In genomic region chr1:178468280-178468679, GRCm38 (mm10) we compare ENCODE assay signal across 10 mouse cellular contexts.
A peak's percentile ranks its signal among the peaks of the same experiment; 100 is the strongest.
DNase-seq lines count a peak whose midpoint lies in the region; ATAC-seq and TF ChIP-seq lines count a peak whose summit lies in the region.
"Had no signal": no experiment of that assay in that cellular context is flagged by ENCODE, and none has a peak within 500 bp of the region (broad histone marks: within the 10 kb centered on the region; RNA-seq: fewer than 3 reads in every experiment).

No protein-coding gene starts in this region.

- 4% methylated on average over 2 of the region's 2 CpGs for WGBS in cerebellum, adult 2 months
- 3% methylated on average over 2 of the region's 2 CpGs for WGBS in limb, embryonic 14.5 days

- H3K9ac ChIP-seq in limb, embryonic 14.5 days (ENCODE audit: low read depth, low read length, severe bottlenecking) = no peak overlapping the region
- H3K9ac ChIP-seq: embryonic facial prominence, embryonic 13.5 days had no signal

- H3K4me1 ChIP-seq in cerebellum, adult 2 months (ENCODE audit: control insufficient read depth, insufficient read depth, low read length) = peaks cover 2% of the 10 kb centered on the region; the same call in 1 of the 2 replicates
- H3K4me1 ChIP-seq in limb, embryonic 14.5 days (ENCODE audit: control insufficient read depth, insufficient read depth, low read length) = peaks cover 3% of the 10 kb centered on the region; the same call in 1 of the 2 replicates
- H3K4me1 ChIP-seq: embryonic facial prominence, embryonic 13.5 days had no signal

- no peaks in the 10 kb centered on the region for H3K27me3 ChIP-seq in cerebellum, adult 2 months (ENCODE audit: control insufficient read depth, insufficient read depth, low read length)
- no peaks in the 10 kb centered on the region for H3K27me3 ChIP-seq in Patski
- H3K27me3 ChIP-seq in limb, embryonic 14.5 days (ENCODE audit: control insufficient read depth, insufficient read depth, low read length) = no peaks in the 10 kb centered on the region
- H3K27me3 ChIP-seq: embryonic facial prominence, embryonic 13.5 days had no signal

- no peak overlapping the region for H3K4me3 ChIP-seq in cerebellum, adult 2 months (replicated peaks; ENCODE audit: insufficient read depth, low read depth, low read length)
- no peak overlapping the region for H3K4me3 ChIP-seq in limb, embryonic 14.5 days (replicated peaks; ENCODE audit: low read length)
- H3K4me3 ChIP-seq: embryonic facial prominence, embryonic 13.5 days had no signal

- H3K36me3 ChIP-seq in limb, embryonic 14.5 days (ENCODE audit: control insufficient read depth, insufficient read depth, low read length) = no peaks in the 10 kb centered on the region
- H3K36me3 ChIP-seq: embryonic facial prominence, embryonic 13.5 days had no signal

- no peak overlapping the region for H3K27ac ChIP-seq in cerebellum, adult 2 months (ENCODE audit: insufficient read depth, low read length)
- no peak overlapping the region for H3K27ac ChIP-seq in limb, embryonic 14.5 days (replicated peaks; ENCODE audit: low read depth, low read length)
- H3K27ac ChIP-seq: embryonic facial prominence, embryonic 13.5 days had no signal

- ATAC-seq in Patski = no peak
- no peak for ATAC-seq in limb, embryonic 14.5 days (ENCODE audit: low FRiP score, low read depth)

- in situ Hi-C loops in Patski (cut with MboI; ENCODE audit: low pct_unique_long_range_greater_than_20kb) = loop anchor here (5.0 to 25.0 kb wide), 5 partner anchors 183 to 1009 kb away; partner anchors contain the start of gene Catspere2

- POLR2A ChIA-PET in Patski (lab: Charles Lee) = no interaction called here

- CTCF ChIA-PET in Patski (lab: Charles Lee) = no interaction called here

- TF ChIP-seq POLR2A in cerebellum, adult 2 months (IDR thresholded peaks at IDR 0.05; ENCODE audit: borderline replicate concordance, insufficient read depth, low read length) = no peak
- TF ChIP-seq POLR2A in limb, embryonic 14.5 days (IDR thresholded peaks at IDR 0.05; ENCODE audit: borderline replicate concordance, extremely low read depth, insufficient read depth, insufficient read length) = no peak

- no peak for DNase-seq in cerebellum, adult 2 months
- no peak for DNase-seq in cerebellum, adult 11-12 months
- DNase-seq in left cerebral cortex, adult 11 months (ENCODE audit: low spot score) = peak; percentile 24
- no peak for DNase-seq in left cerebral cortex, adult 8-10 months (ENCODE audit: low spot score in 2 of 2)
- DNase-seq in Patski (ENCODE audit: low read depth, low spot score) = no peak
- DNase-seq in limb, embryonic 14.5 days (ENCODE audit: low spot score) = peak; percentile 66
- no peak for DNase-seq in urinary bladder, adult 18-20 months (ENCODE audit: low spot score in 2 of 2)
- no peak for DNase-seq in spleen, postnatal 10 days (ENCODE audit: low spot score in 2 of 2)
- DNase-seq: kidney, adult 8-10 months had no signal

- 0 out of 2 replicates have a peak, but pooled peaks have one; percentile 14 for TF ChIP-seq CTCF in cerebellum, adult 2 months (IDR thresholded peaks at IDR 0.05; ENCODE audit: borderline replicate concordance, insufficient read depth, low read depth, low read length)
- TF ChIP-seq CTCF in Patski (IDR thresholded peaks at IDR 0.05) = peak; percentile 64

- H3K4me2 ChIP-seq in limb, embryonic 14.5 days (replicated peaks; ENCODE audit: low read depth, low read length, severe bottlenecking) = no peak overlapping the region
- H3K4me2 ChIP-seq: embryonic facial prominence, embryonic 13.5 days had no signal

- no peaks in the 10 kb centered on the region for H3K9me3 ChIP-seq in limb, embryonic 14.5 days (ENCODE audit: control insufficient read depth, low read length)
- H3K9me3 ChIP-seq: embryonic facial prominence, embryonic 13.5 days had no signal

Comparison
In these comparisons a context has a peak if more than half of its experiments do, and no peak if none do; other contexts are left out.
1. DNase-seq: peak in left cerebral cortex, adult 11 months (single experiment) and limb, embryonic 14.5 days (single experiment); none in cerebellum, adult 2 months (0 of 2), cerebellum, adult 11-12 months (single experiment), left cerebral cortex, adult 8-10 months (0 of 2), Patski (single experiment), urinary bladder, adult 18-20 months (0 of 2) and spleen, postnatal 10 days (0 of 2).